ENCODE assay signal across 9 mouse cellular contexts in the genomic region with DNA sequence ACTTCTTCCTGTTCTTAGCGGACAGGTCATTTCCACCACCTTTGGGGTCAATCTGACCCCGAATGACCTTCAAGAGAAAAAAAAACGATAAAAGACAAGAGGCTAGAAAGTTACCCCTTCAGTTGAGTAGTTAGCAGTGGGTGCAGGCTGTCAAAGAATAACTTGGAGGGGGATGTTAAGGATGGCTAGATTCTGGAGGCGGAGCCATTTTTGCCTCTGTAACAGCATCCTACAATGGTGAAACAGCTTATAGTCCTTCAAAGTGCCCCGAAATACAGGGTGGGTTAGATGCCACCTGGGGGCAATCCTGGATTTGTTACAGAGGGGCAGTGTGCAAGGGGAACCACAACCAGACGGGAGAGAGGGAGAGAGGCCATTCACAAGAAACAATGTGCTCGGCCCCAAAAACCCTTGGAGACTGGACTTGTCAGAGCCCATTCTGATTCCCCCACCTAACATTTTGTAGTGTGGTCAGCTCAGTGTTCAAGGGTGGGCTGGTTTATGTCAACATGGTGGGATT.
DNase-seq lines count a peak whose midpoint lies in the region; ATAC-seq lines count a peak whose summit lies in the region.
"Had no signal": no experiment of that assay in that cellular context is flagged by ENCODE, and none has a peak within 500 bp of the region (broad histone marks: within the 10 kb centered on the region; RNA-seq: fewer than 3 reads in every experiment).

No protein-coding gene starts in this region.

- H3K36me3 ChIP-seq in heart, embryonic 15.5 days: no peaks in the 10 kb centered on the region
- no peaks in the 10 kb centered on the region for H3K36me3 ChIP-seq in embryonic facial prominence, embryonic 10.5 days (replicated peaks)
- H3K36me3 ChIP-seq in limb, embryonic 10.5 days: no peaks in the 10 kb centered on the region

- H3K4me1 ChIP-seq in heart, embryonic 15.5 days (replicated peaks): peaks cover 23% of the 10 kb centered on the region
- H3K4me1 ChIP-seq in embryonic facial prominence, embryonic 10.5 days: peaks cover 26% of the 10 kb centered on the region
- H3K4me1 ChIP-seq in limb, embryonic 10.5 days: peaks cover 38% of the 10 kb centered on the region

- peak overlapping the region; percentile 72; the same call in 1 of the 2 replicates for H3K4me2 ChIP-seq in heart, embryonic 15.5 days

- 81% methylated on average over 7 of the region's 7 CpGs for WGBS in heart, embryonic 15.5 days
- WGBS in embryonic facial prominence, embryonic 10.5 days: 68% methylated on average over 7 of the region's 7 CpGs
- WGBS in limb, embryonic 10.5 days: 75% methylated on average over 7 of the region's 7 CpGs

- no peak overlapping the region for H3K9ac ChIP-seq in heart, embryonic 15.5 days

- no peaks in the 10 kb centered on the region for H3K9me3 ChIP-seq in heart, embryonic 15.5 days (replicated peaks)
- H3K9me3 ChIP-seq in embryonic facial prominence, embryonic 10.5 days: no peaks in the 10 kb centered on the region
- H3K9me3 ChIP-seq in limb, embryonic 10.5 days (replicated peaks): no peaks in the 10 kb centered on the region

- intact Hi-C loops in heart, postnatal 25 days (cut with DNase I): loop anchor here (2.0 to 10.0 kb wide), 6 partner anchors 66 to 1099 kb away; no protein-coding TSS in a partner anchor

- H3K27me3 ChIP-seq in heart, embryonic 15.5 days: no peaks in the 10 kb centered on the region
- peaks cover 47% of the 10 kb centered on the region for H3K27me3 ChIP-seq in embryonic facial prominence, embryonic 10.5 days (replicated peaks; ENCODE audit: low read depth, poor library complexity, severe bottlenecking)
- H3K27me3 ChIP-seq in limb, embryonic 10.5 days (ENCODE audit: low read depth, poor library complexity, severe bottlenecking): peaks cover 23% of the 10 kb centered on the region; the same call in 1 of the 2 replicates

- H3K4me3 ChIP-seq in heart, embryonic 15.5 days: no peak overlapping the region
- H3K4me3 ChIP-seq in embryonic facial prominence, embryonic 10.5 days: peak overlapping the region; percentile 50
- H3K4me3 ChIP-seq in limb, embryonic 10.5 days: 0 out of 2 replicates have a peak overlapping the region, but pooled peaks have one; percentile 48
- H3K4me3 ChIP-seq: myocyte had no signal

- peak overlapping the region; percentile 70; the same call in 1 of the 2 replicates for H3K27ac ChIP-seq in heart, embryonic 15.5 days
- H3K27ac ChIP-seq in embryonic facial prominence, embryonic 10.5 days (replicated peaks): peak overlapping the region; percentile 83
- H3K27ac ChIP-seq in limb, embryonic 10.5 days: peak overlapping the region; percentile 89

- no peak for ATAC-seq in CD4-positive, CD25-positive, alpha-beta regulatory T cell, adult 4 months
- no peak for ATAC-seq in heart, embryonic 15.5 days (replicated peaks; ENCODE audit: insufficient number of reproducible peaks, insufficient read depth, low FRiP score, low read depth)

- peak; percentile 12 for DNase-seq in CD4-positive, CD25-positive, alpha-beta regulatory T cell, adult 2 months (ENCODE audit: low read depth, low spot score)
- DNase-seq in heart, postnatal 25 days (ENCODE audit: low spot score): no peak
- no peak for DNase-seq in embryonic facial prominence, embryonic 10.5 days (ENCODE audit: low spot score)
- DNase-seq in limb, embryonic 10.5 days (ENCODE audit: low spot score): no peak
- no peak for DNase-seq in layer of hippocampus, adult 11-12 months (ENCODE audit: low spot score)
- no peak for DNase-seq in right cerebral cortex, adult 18-20 months
